Mouse (Mus musculus) adrenal gland, adult 2 months (tissue): ENCODE data around the gene Gm20388. TPM values are rescaled to one million over a fixed set of nuclear protein-coding genes. Genes with fewer than 3 reads are reported as not detected.

Source experiments
- DNase-seq: peaks from one replicate; pipeline ENCODE4 v3.0.0; 2021
- polyA plus RNA-seq: library from polyadenylated mRNA; depleted of rRNA; stranded (reverse); fragments of >200 nt; gene quantifications from 2 replicates; pipeline ENCODE4 v1.2.3, GENCODE M21; 2012
- total RNA-seq, 2 experiments: library from RNA; stranded (reverse); gene quantifications; 2 replicates each; pipeline ENCODE4 v1.2.3; 2021

Gm20388 gene
- total and polyA plus RNA-seq, 3 experiments, result 5.9 to 50.1 (median 9.9) TPM

DNA sequence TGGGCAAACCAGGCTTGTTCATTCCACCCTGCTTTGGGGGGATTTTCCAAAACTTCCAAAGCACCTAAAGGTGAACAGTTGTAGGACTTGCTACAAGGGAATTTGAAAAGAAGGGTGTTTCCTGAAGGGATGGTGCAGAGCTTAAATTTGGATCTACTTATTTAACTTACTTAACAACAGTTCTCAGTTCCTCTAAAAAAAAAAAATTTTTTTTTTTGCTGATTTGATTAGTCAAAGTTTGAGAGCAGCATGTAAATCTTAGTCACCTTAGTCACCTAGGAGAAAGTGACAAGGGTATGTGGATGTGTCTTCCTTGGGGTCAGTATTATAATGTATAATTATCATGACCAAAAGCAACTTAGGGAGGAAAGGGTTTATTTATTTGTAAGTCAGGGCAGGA lies 2848.0 kb downstream of the Gm20388 start:
- DNase-seq, result no peak

DNA sequence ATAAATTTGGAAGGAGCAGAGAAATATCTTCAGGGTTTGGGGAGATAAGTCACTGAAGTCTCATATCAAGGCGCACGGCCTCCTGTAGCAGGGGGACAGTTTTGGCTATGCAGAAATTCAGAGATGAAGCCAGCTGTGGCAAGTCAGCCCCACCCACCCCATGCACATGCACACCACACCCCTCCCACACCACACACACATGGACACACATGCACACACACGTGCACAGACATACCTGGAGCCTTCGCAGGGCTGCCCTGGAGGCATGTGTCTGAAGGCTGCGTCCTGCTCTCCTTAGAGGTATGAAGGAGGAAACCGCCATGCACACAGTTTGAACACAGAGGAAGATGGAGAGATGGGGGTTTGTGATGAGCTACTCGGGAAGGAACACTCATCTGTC lies 2849.5 kb downstream of the Gm20388 start:
- no peak for DNase-seq

DNA sequence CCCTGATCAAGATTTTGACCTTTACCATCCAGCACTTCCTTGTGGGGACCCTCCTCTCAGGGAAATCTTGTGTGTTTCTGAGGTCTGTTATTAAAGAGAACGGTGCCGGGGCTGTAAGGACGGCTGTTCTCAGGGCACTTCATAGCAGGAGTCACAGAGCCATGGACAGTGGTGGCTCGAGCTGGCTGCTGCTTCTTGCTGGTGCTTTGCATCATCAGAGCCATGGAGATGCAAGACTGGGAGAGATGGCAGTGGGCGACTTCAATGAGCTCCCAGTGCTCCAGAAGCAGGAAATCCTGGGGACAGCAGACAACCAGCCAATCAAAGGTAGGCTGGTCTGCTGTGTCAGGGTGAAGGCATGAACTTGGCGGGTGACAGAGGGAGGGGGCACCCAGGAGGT lies 2850.5 kb downstream of the Gm20388 start:
- no peak for DNase-seq

GRCm38 (mm10) chr8:122762731-122763266 lies 2852.2 kb downstream of the Gm20388 start:
- no peak for DNase-seq

DNA sequence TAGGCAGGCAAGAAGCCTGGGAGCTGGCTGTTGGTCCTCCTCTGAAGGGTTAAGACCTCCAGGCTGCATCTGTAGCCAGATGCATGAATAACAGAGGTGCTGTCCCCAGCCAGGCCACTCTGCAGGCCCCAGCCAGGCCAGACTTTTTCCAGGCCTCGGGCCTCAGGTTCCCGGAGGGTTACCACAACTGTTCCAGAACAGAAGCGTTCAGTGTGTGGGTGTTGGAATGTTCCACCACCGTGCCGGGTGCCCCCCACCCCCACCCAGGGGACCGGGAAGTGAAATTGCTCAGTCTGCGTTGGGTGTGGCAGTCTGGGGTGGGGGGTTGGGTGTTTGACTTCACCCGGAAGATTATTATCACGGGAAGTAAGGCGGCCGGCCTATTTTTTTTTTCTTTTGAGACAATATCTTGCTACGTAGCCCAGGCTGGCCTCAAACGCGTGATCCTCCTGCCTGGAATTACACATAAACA lies 2852.7 kb downstream of the Gm20388 start:
- peak; percentile 20 for DNase-seq

- DNase-seq, result peak; percentile 27
These were observed 2854.3 kb downstream of the Gm20388 start for GRCm38 (mm10) chr8:122764790-122765474.

GRCm38 (mm10) chr8:122766189-122766588 lies 2855.5 kb downstream of the Gm20388 start:
- DNase-seq, result no peak

- DNase-seq, result peak; percentile 43
These were observed 2856.1 kb downstream of the Gm20388 start for GRCm38 (mm10) chr8:122766647-122767200.

GRCm38 (mm10) chr8:122767229-122767628 lies 2856.6 kb downstream of the Gm20388 start:
- no peak for DNase-seq

- no peak for DNase-seq
These were observed 2858.8 kb downstream of the Gm20388 start for GRCm38 (mm10) chr8:122769251-122770058.

DNA sequence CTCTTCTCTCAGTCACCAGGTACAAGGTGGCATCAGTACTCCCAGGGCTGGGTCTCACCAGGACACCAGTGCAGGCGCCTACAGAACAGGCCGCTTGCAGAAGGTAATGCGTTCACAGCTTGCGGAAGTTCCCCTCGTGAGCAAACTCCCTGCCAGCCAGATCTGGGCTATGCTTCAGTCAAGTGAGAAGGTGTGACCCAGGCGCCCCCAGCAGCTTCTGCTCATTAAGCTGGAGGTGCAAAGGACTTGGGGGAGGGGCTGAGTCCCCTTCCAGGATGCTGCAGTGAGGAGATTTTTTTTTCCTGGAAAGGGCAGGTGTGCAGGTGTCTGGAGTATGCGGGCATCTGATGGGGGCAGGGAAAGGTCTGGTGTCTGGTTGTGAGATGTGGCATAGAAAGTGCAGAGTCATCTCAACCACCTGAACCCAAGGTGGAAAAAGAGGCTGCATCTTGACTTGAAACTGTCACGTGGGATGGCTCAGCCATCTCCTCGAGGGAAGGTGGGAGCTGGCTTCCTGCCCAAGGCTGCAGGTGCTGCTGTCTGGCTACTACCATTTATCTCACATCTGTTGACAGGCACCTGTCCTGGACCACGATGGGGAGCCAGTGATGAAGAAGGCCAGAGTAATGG lies 2861.9 kb downstream of the Gm20388 start:
- no peak for DNase-seq

DNA sequence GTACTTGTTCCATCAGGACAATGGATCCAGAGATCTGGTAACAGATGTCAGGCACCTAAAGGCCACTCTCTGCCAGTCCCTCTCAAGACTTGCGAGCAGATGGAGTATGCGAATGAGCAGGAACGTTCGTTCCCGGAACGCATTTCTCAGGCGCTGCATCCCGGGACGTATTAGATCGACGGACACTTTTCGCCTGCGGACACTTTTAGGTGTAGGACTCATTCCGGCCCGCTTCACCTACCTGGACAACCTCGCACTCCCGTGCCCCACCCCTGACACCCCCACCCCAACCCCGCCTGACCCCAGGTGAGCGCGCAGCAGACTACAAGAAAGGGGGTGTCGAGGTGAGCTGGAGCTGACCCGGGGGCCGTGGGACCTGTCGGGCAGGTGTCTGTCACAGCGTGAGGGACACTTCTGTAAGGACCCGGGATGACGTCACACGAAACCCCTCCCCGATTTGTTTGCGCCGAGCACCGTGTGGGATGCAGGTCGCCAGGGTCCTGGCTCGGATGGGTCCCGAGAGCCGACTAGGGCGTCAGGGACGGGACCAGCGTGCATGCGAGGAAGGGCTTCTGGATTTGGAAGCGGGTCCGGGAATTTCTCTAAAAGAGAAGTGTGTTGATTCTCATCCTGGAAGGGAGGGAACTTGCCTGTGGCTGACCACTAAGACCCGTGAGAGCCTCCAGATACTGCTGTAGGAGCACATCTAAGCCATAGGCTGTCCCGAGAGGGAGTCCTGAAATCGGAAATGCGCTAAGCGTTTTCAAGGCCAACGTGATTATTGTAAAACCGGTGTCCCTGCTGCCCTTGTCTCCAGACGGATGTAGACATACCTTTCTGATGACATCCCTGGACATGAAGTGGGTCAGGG lies 2864.9 kb downstream of the Gm20388 start, which contains the start of gene Acsf3:
TSS of gene Acsf3 (plus strand) at position 202 of the 871 bp plus-strand sequence.
- peak; percentile 58 for DNase-seq

DNA sequence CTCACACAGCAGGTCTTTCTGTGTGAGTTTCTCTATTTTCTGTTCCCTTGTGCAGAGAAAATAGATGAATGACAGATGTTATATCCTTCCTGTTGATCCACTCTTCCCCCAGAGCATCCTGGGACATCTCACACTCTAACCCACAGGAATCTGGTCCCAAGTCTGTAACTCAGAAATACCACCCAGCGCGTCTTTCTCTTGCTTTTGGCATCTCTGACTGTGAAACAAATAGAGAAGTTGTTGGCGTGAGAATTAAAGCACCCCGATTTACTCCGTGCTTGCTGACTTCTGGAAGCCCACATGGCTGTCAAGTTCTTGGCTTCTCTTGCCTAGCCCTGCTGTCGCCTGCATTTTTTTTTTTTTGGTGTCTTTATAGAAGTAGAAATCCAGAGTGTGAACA lies 2867.1 kb downstream of the Gm20388 start:
- no peak for DNase-seq

- DNase-seq, result no peak
These were observed 2868.1 kb downstream of the Gm20388 start for GRCm38 (mm10) chr8:122778703-122779239.

- no peak for DNase-seq
These were observed 2868.6 kb downstream of the Gm20388 start for GRCm38 (mm10) chr8:122779255-122779654.

- DNase-seq, result no peak
These were observed 2874.1 kb downstream of the Gm20388 start for GRCm38 (mm10) chr8:122784756-122785155.

- DNase-seq, result peak; percentile 28
These were observed 2879.2 kb downstream of the Gm20388 start for GRCm38 (mm10) chr8:122789796-122790195.

DNA sequence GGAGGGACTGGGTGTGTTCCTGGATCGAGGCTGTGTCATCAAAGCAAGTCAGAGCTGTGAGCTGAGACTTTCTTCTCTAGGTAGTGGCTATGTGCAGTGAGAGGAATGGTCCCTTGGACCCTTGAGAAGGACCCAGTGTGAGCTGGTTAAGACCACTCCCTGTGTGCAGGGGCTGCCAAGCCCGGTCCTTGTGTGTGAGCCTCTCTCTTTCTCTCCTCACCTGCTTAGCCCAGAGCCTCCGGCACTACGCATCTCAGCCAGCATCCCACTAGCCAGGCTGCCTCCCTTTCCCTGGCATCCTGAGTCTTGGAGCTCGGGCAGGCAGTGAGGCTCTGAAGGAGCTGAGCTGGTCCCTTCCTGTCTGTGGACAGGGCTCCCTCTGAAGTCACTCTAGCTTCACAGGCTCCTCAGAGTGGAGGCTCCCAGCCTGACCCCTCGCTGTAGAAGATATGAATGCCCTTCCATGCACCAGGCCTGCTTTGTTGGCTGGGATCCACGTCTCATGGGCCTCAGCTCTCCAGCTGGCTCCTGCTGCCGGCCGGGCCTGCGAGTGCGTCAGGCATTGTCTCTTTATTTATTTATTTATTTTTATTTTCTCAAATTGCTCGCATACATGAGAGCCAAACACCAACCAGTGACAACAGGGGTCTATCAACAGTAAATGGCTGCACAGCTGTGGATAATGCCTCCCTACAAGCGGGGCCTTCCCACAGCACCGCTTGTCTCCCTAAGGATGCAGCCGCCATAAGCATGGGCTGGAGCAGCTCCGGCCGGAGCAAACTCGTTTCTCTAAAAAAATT lies 2882.9 kb downstream of the Gm20388 start:
- no peak for DNase-seq

DNA sequence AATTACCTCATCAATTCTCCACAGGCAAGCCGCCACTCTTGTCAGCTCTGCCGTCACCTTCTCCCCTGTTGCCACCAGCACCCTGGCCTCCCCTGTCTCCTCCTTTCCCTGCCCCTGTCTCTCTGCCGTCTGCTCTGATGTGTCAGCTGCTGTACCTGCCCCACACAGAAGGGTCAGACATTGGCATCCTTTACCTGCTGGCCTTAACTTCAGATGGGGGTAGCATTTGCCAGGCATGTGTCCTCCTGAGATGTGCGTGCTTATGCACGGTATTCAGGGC lies 2883.5 kb downstream of the Gm20388 start:
- DNase-seq, result no peak
